Mouse (Mus musculus): ENCODE measurements at regions not wholly inside any gene's neighbourhood (a gene's known extent, or its start where the extent isn't known, plus 50 kb on each side); places are given as distances from the start of the nearest gene placed in this dataset.

GRCm38 (mm10) chr3:50939602-50940001 is 284.6 kb upstream of the Noct start:
- TF ChIP-seq GATA1 (IDR thresholded peaks at IDR 0.05; ENCODE audit: borderline replicate concordance, low read length) (no peak), CTCF (IDR thresholded peaks at IDR 0.05; ENCODE audit: low read depth, low read length) (no peak), POLR2AphosphoS5 (IDR thresholded peaks at IDR 0.05; ENCODE audit: insufficient replicate concordance, low read depth, low read length) (no peak), TAL1 (conservative IDR thresholded peaks at IDR 0.05; ENCODE audit: low read depth, low read length) (no peak)
